Mouse (Mus musculus) kidney, adult 2 months (tissue): ENCODE measurements around the gene Ehd4. TPM values are rescaled to one million over a fixed set of nuclear protein-coding genes. Genes with fewer than 3 reads are reported as not detected.
A peak's percentile ranks its signal among the peaks of the same experiment; 100 is the strongest.

Source experiments
- DNase-seq: peaks from one replicate; pipeline ENCODE4 v3.0.0; 2021
- H3K27ac ChIP-seq: fragments of 200-500 bp; 2 replicates; pipeline ENCODE4 v1.5.1; 2012; ENCODE audit warnings: low read depth, low read length, control low read depth, inconsistent platforms; ENCODE audit not compliant: insufficient read depth
- H3K27me3 ChIP-seq: fragments of 200-500 bp; replicated peaks from 2 replicates; pipeline ENCODE4 v1.6.1; 2012; ENCODE audit warnings: mild to moderate bottlenecking, moderate library complexity, low read length, inconsistent platforms; ENCODE audit not compliant: control insufficient read depth, insufficient read depth
- H3K36me3 ChIP-seq: fragments of 200-500 bp; 2 replicates; pipeline ENCODE4 v1.6.1; 2012; ENCODE audit warnings: mild to moderate bottlenecking, moderate library complexity, low read length, inconsistent platforms; ENCODE audit not compliant: control insufficient read depth, insufficient read depth
- H3K4me1 ChIP-seq: fragments of 200-500 bp; 2 replicates; pipeline ENCODE4 v1.6.1; 2011; ENCODE audit warnings: low read length; ENCODE audit not compliant: control insufficient read depth, insufficient read depth
- H3K4me3 ChIP-seq: fragments of 200-500 bp; 2 replicates; pipeline ENCODE4 v1.5.1; 2011; ENCODE audit warnings: mild to moderate bottlenecking, low read depth, low read length, control low read depth; ENCODE audit not compliant: insufficient read depth
- CTCF ChIP-seq: fragments of 200-500 bp; conservative IDR thresholded peaks from 2 replicates; pipeline ENCODE4 v1.5.1; 2011; ENCODE audit warnings: low read depth, mild to moderate bottlenecking, control low read depth, low read length, moderate library complexity, mixed read lengths; ENCODE audit not compliant: insufficient read depth, insufficient read length
- POLR2A ChIP-seq: fragments of 200-500 bp; IDR thresholded peaks from one replicate; pipeline ENCODE4 v1.6.1; 2011; ENCODE audit warnings: low read depth, low read length, control low read depth
- WGBS: fragments of 180-500 bp; shearing (Covaris S2); methylation state at CpG from one replicate; pipeline ENCODE4 v1.1.7; 2018; 5-methylcytosine and 5-hydroxymethylcytosine counted together
- polyA plus RNA-seq: library from polyadenylated mRNA; depleted of rRNA; stranded (reverse); fragments of >200 nt; gene quantifications from 2 replicates; pipeline ENCODE4 v1.2.3, GENCODE M21; 2012

The Ehd4 gene
- polyA plus RNA-seq, 1 experiment: 38.2 TPM

GRCm38 (mm10) chr2:120101961-120102360 is 52.4 kb downstream of the Ehd4 start:
- H3K4me3 ChIP-seq: no peak overlapping the region
- TF ChIP-seq POLR2A: no peak
- no peak for TF ChIP-seq CTCF
- no peak for DNase-seq
- 90% methylated on average over 11 of the region's 11 CpGs for WGBS
- H3K36me3 ChIP-seq: no peaks in the 10 kb centered on the region
- H3K27ac ChIP-seq: peak overlapping the region; percentile 59; the same call in 1 of the 2 replicates
- no peaks in the 10 kb centered on the region for H3K27me3 ChIP-seq
- no peaks in the 10 kb centered on the region; the same call in 1 of the 2 replicates for H3K4me1 ChIP-seq

DNA sequence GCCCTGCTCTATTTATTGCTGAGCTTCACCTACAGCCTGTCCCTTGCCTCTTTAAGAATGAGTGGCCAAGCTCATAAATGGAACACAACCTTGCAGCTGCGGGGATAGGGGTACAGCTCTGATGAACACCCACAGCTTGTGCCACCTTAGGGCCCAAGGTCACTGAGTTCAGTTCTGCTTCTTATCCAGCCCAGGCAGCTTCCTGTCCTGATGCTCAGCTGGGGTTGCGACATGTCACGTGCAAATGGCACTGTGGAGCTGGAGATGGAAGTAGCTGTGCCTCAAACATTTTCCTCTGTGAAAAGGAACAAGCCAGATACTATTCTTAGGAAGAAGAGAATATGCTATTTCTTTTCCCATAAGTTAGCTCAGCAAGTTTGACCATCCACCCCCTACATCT is 54.5 kb downstream of the Ehd4 start:
- peak overlapping the region; percentile 29 for H3K27ac ChIP-seq
- H3K4me3 ChIP-seq: no peak overlapping the region
- H3K36me3 ChIP-seq: no peaks in the 10 kb centered on the region
- DNase-seq: peak; percentile 48
- no peaks in the 10 kb centered on the region for H3K27me3 ChIP-seq
- TF ChIP-seq CTCF (no peak), POLR2A (no peak)
- 75% methylated on average over 3 of the region's 3 CpGs for WGBS
- no peaks in the 10 kb centered on the region; the same call in 1 of the 2 replicates for H3K4me1 ChIP-seq

DNA sequence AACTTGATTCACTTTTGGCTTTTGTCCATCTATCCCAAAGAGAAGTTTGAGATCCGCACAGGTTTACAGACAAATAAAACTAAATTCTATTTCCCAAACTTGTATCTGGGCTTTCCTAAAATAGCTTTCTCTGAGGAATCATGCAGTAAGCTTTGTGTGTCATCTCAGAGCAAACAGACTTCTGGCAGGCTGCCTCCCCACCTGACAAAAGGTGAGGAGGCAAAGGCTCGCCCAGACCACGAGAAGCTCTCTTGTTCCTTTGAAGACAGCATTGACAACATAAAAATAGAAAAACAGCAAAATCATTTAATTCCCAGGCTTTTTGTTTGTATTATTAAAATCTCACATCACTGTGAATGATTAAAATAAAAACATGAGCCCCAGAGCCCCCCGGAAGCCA is 55.1 kb downstream of the Ehd4 start:
- no peak for TF ChIP-seq POLR2A
- TF ChIP-seq CTCF: no peak
- WGBS: 82% methylated on average over 4 of the region's 4 CpGs
- peak overlapping the region; percentile 68 for H3K27ac ChIP-seq

DNA sequence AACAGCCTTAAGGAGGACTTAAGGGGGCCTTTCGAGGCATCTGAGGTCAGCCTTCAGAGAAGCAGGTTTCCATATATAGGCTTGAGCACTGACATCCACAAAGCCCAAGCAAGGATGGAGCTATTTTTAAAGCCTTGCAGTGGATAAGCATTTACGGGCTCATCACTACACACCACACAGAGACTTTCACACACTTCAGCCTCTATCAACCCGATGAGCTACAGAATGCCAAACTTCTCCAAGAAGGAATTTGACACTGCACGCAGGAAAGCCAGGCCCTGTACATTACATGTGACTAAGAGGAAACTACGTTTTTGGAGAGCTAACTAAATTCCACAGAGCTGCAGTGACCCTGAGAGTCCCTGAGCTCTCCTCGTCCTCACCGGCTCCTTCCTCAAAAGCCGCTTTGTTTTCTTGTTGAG is 55.6 kb downstream of the Ehd4 start:
- TF ChIP-seq CTCF: no peak
- no peak for TF ChIP-seq POLR2A
- DNase-seq: peak; percentile 30
- no peaks in the 10 kb centered on the region for H3K36me3 ChIP-seq
- WGBS: 52% methylated on average over 8 of the region's 8 CpGs
- H3K4me3 ChIP-seq: no peak overlapping the region
- H3K27me3 ChIP-seq: no peaks in the 10 kb centered on the region
- peak overlapping the region; percentile 68 for H3K27ac ChIP-seq
- H3K4me1 ChIP-seq: no peaks in the 10 kb centered on the region; the same call in 1 of the 2 replicates

More for the DNA sequence above, 55.1 kb downstream of the Ehd4 start:
- H3K4me3 ChIP-seq: no peak overlapping the region
- no peaks in the 10 kb centered on the region for H3K36me3 ChIP-seq
- H3K27me3 ChIP-seq: no peaks in the 10 kb centered on the region
- H3K4me1 ChIP-seq: no peaks in the 10 kb centered on the region; the same call in 1 of the 2 replicates
- DNase-seq: no peak

DNA sequence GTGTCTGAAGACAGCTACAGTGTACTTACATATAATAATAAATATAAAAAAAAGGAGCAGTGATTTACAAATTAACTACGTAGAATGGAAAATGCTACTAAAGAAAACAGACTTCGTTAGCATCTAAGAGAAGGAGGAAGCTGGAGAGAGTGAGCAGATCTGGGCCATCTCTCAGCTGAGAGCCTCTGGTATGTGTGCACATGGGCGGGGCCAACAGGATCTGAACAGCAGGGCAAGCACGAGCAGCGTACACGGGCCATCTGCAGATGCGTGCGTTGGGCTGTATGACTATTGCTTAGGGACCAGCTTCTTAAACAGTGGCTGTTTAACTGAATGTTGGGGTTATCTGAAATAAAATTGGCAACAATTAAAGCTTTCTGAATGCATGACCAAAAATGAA is 56.5 kb downstream of the Ehd4 start:
- 56% methylated on average over 8 of the region's 8 CpGs for WGBS
- no peak for TF ChIP-seq CTCF
- no peak for TF ChIP-seq POLR2A
- Histone ChIP-seq H3K4me3 (no peak overlapping the region), H3K27me3 (no peaks in the 10 kb centered on the region), H3K36me3 (no peaks in the 10 kb centered on the region), H3K27ac (peak overlapping the region; percentile 51), H3K4me1 (no peaks in the 10 kb centered on the region; the same call in 1 of the 2 replicates)
- DNase-seq: peak; percentile 33

GRCm38 (mm10) chr2:120096711-120097110 is 57.7 kb downstream of the Ehd4 start:
- DNase-seq: no peak
- no peaks in the 10 kb centered on the region for H3K36me3 ChIP-seq
- H3K4me1 ChIP-seq: no peaks in the 10 kb centered on the region; the same call in 1 of the 2 replicates
- WGBS: 90% methylated on average over 6 of the region's 6 CpGs
- no peaks in the 10 kb centered on the region for H3K27me3 ChIP-seq
- no peak overlapping the region for H3K27ac ChIP-seq
- H3K4me3 ChIP-seq: no peak overlapping the region
- TF ChIP-seq POLR2A (no peak), CTCF (no peak)

- Histone ChIP-seq H3K27ac (no peak overlapping the region), H3K27me3 (no peaks in the 10 kb centered on the region), H3K36me3 (no peaks in the 10 kb centered on the region), H3K4me3 (no peak overlapping the region), H3K4me1 (no peaks in the 10 kb centered on the region; the same call in 1 of the 2 replicates)
- DNase-seq: no peak
- 71% methylated on average over 8 of the region's 8 CpGs for WGBS
- TF ChIP-seq POLR2A (no peak), CTCF (no peak)
These were observed 58.2 kb downstream of the Ehd4 start for GRCm38 (mm10) chr2:120096191-120096590.
